Mouse (Mus musculus) heart, adult 2 months (tissue): Measurements from ENCODE around the gene Pnmal2. TPM values are rescaled to one million over a fixed set of nuclear protein-coding genes. Genes with fewer than 3 reads are reported as not detected.

ENCODE experiments used
- DNase-seq, 2 experiments: peaks; one replicate each; pipeline ENCODE4 v3.0.0; 2021
- H3K27ac ChIP-seq: fragments of 200-600 bp; 2 replicates; pipeline ENCODE4 v1.8.1; 2022
- H3K27me3 ChIP-seq: fragments of 200-500 bp; 2 replicates; pipeline ENCODE4 v1.6.1; 2012; ENCODE audit warnings: mild to moderate bottlenecking, low read length, inconsistent platforms, mixed read lengths; ENCODE audit not compliant: control insufficient read depth, insufficient read depth
- H3K36me3 ChIP-seq: fragments of 200-500 bp; 2 replicates; pipeline ENCODE4 v1.6.1; 2012; ENCODE audit warnings: low read length, inconsistent platforms; ENCODE audit not compliant: control insufficient read depth, insufficient read depth
- H3K4me1 ChIP-seq: fragments of 200-500 bp; 2 replicates; pipeline ENCODE4 v1.6.1; 2011; ENCODE audit warnings: low read length; ENCODE audit not compliant: control insufficient read depth, insufficient read depth
- H3K4me3 ChIP-seq: fragments of 200-600 bp; 2 replicates; pipeline ENCODE4 v1.8.1; 2022
- H3K79me2 ChIP-seq: fragments of 200-500 bp; replicated peaks from 2 replicates; pipeline ENCODE4 v1.6.1; 2012; ENCODE audit warnings: mild to moderate bottlenecking, inconsistent platforms, low read length, moderate library complexity, mixed read lengths; ENCODE audit not compliant: control insufficient read depth, insufficient read depth
- H3K9ac ChIP-seq: fragments of 200-500 bp; 2 replicates; pipeline ENCODE4 v1.6.1; 2012; ENCODE audit warnings: low read depth, mild to moderate bottlenecking, control low read depth, inconsistent platforms, low read length, mixed read lengths
- CTCF ChIP-seq: fragments of 200-600 bp; IDR thresholded peaks from 2 replicates; pipeline ENCODE4 v1.8.1; 2022; ENCODE audit warnings: antibody characterized with exemption, mild to moderate bottlenecking, moderate library complexity
- EP300 ChIP-seq: fragments of 200-500 bp; IDR thresholded peaks from 2 replicates; pipeline ENCODE4 v1.6.1; 2011; ENCODE audit warnings: low read depth, low read length, control low read depth; ENCODE audit not compliant: insufficient read depth
- POLR2A ChIP-seq: fragments of 200-500 bp; IDR thresholded peaks from 2 replicates; pipeline ENCODE4 v1.6.1; 2011; ENCODE audit warnings: mild to moderate bottlenecking, low read depth, low read length, control low read depth; ENCODE audit not compliant: insufficient read depth
- WGBS: fragments of 180-500 bp; shearing (Covaris S2); methylation state at CpG from one replicate; pipeline ENCODE4 v1.1.7; 2018; 5-methylcytosine and 5-hydroxymethylcytosine counted together
- intact Hi-C: fragments of 180-260 bp; cut with DNase I; formaldehyde crosslinking; loops from one replicate; pipeline ENCODE4 v1.15.1; 2025
- polyA plus RNA-seq: library from polyadenylated mRNA; depleted of rRNA; stranded (reverse); fragments of >200 nt; gene quantifications from 2 replicates; pipeline ENCODE4 v1.2.3, GENCODE M21; 2012
- total RNA-seq, 2 experiments: library from RNA; stranded (reverse); gene quantifications; 2 replicates each; pipeline ENCODE4 v1.2.3; 2021

Gene Pnmal2
- total and polyA plus RNA-seq, 3 experiments: 3.5 to 4.1 (median 3.8) TPM

DNA sequence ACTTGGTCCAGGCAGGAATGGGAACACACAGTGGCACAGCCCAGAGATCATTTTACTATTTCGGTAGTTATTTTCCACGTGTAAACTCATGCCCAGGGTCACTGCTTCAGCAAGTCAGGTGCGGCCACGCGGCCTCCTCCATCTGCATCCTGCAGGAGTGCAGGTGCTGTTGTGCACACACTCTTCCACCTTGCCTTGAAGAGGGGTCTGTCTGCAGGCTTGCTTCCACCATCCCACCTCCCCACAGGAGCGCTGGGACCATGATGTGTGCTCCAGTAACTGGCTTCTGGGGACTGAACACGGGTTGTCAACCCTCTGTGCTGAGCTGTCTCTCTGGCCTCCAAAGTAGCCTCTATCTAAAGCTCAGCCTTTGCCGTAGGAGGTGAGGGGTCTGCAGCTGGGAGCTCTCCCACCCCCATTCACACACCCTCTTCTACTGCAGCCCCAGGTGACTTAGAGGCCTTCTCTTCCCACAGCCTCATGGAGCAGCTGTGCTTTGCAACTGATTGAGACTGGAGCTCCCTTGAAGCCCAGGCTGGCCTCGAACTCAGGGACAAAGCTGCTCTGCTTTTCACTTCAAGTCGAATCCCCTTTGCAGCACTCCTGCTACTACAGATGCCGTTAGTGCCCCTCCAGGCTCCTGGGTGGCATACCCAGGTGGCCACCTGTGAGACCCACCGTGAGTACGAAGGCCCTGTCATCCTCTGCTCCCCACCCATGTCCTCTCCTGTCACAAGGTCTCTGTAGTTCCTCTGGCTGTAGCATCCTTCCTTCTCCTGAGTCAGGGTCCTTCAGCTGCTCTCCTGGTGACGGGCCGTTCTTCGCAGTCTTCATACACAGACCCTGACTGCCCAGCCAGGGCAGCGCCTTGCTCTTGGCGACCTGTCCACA lies 29.8 kb upstream of the Pnmal2 start:
- peak in 1 of 2 experiments; percentile 20 for DNase-seq
- Histone ChIP-seq H3K4me3 (no peak overlapping the region), H3K4me1 (peaks cover 5% of the 10 kb centered on the region), H3K27ac (no peak overlapping the region), H3K79me2 (no peaks in the 10 kb centered on the region), H3K9ac (no peak overlapping the region), H3K36me3 (no peaks in the 10 kb centered on the region), H3K27me3 (no peaks in the 10 kb centered on the region)
- 87% methylated on average over 18 of the region's 18 CpGs for WGBS
- no peak for TF ChIP-seq CTCF
- no peak for TF ChIP-seq POLR2A
- no peak for TF ChIP-seq EP300
- intact Hi-C loops: loop anchor here (1.0 kb wide), 1 partner anchor 170 kb away; no protein-coding TSS in a partner anchor

DNA sequence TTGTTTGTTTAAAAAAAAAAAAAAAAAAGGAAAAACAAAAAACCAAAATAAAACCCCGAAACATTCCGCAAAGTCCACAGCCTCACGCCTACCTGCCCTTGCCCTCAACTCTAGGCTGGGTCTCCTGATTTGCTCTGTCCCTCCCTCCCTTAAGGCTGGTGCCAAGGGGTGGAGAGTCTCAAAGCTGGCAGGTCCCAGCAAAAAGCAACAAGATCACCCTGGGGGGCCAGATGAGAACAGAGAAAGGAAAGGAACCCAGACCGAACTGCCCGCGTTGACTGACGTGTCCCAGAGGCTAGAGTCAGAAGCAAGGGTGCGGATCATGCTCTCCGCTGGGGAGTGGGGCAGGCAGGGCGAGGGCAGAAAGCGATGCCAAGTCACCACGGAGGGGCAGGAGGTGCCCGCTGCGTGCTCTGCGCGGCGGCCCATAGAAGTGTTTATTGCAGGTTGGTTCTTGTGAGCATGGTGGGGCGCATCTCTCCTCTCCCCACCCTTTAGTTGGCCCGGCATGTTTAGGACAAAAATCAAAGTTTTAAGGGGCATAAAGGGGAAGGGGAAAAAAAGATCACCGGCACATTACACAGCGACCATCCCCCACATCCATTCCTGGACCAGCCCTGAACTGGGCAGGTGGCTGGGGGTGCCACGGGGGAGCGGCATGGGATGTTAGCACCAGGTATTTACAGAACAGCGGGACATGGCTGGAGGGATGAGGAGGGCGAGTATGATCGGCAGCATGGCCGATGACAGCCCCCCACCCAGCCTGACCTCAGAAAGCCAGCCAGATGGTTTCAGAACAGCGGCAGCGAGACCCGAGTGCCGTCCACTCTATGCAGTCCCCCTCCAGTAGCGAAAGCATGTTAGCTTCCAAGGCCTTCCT lies 28.8 kb upstream of the Pnmal2 start:
- intact Hi-C loops: no loop called here
- Histone ChIP-seq H3K4me3 (no peak overlapping the region), H3K79me2 (no peaks in the 10 kb centered on the region), H3K36me3 (no peaks in the 10 kb centered on the region), H3K9ac (no peak overlapping the region), H3K27ac (no peak overlapping the region), H3K27me3 (no peaks in the 10 kb centered on the region), H3K4me1 (peaks cover 8% of the 10 kb centered on the region)
- DNase-seq: no peak
- WGBS: 87% methylated on average over 32 of the region's 32 CpGs
- no peak for TF ChIP-seq POLR2A
- no peak for TF ChIP-seq EP300
- TF ChIP-seq CTCF: no peak

DNA sequence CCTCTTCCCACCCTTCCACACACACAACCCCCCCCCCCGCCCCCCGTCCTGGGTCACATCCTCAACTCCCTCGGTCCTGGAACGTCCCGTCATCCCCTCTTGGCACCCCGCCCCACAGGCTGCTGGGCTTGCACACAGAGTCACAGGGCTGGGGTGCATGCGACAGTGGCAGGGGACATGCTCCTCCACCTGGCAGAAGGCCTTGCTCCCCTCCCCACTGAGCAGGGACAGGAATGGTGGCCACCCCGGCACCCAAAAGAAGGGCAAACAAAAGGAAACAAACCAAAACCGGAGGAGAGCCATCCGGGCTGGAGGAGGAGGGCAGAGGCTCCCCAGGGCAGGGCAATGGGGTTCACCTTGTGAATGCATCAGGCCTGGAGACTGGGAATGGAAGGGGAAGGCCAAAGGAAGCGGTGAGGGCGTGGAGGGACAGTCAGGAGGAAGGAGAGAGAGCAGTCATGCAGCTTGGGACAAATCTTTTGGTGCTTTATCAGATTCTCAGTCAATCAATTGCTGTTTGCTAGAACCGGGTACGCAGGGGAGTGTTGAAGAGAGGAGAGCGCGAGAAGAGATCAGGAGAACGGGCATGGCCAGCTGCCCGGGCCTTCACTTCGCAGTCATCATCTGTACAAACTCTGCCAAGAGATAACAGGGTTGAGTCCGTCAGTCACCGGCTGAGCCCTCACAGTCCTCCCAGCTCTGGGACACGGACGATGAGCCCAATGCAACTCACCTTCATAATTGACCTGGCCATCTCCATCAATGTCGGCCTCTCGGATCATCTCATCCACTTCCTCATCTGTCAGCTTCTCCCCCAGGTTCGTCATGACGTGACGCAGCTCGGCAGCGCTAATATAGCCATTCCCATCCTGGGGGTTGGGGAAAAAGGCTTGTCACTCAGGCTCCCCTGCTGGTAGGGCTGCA lies 27.9 kb upstream of the Pnmal2 start:
- WGBS: 52% methylated on average over 30 of the region's 30 CpGs
- Histone ChIP-seq H3K27ac (no peak overlapping the region), H3K4me3 (no peak overlapping the region), H3K27me3 (no peaks in the 10 kb centered on the region), H3K79me2 (no peaks in the 10 kb centered on the region), H3K9ac (no peak overlapping the region), H3K36me3 (no peaks in the 10 kb centered on the region), H3K4me1 (peaks cover 11% of the 10 kb centered on the region)
- peak; percentile 42 for DNase-seq
- TF ChIP-seq CTCF (no peak), EP300 (no peak), POLR2A (no peak)
- intact Hi-C loops: no loop called here

GRCm38 (mm10) chr7:16917447-16917846 lies 27.0 kb upstream of the Pnmal2 start:
- intact Hi-C loops: no loop called here
- Histone ChIP-seq H3K4me1 (peaks cover 13% of the 10 kb centered on the region), H3K36me3 (no peaks in the 10 kb centered on the region), H3K27ac (no peak overlapping the region), H3K79me2 (peaks cover 1% of the 10 kb centered on the region; the same call in 1 of the 2 replicates), H3K27me3 (no peaks in the 10 kb centered on the region), H3K4me3 (no peak overlapping the region), H3K9ac (no peak overlapping the region)
- no peak for TF ChIP-seq POLR2A
- no peak for TF ChIP-seq EP300
- no peak for TF ChIP-seq CTCF
- 82% methylated on average over 11 of the region's 11 CpGs for WGBS
- DNase-seq: no peak

DNA sequence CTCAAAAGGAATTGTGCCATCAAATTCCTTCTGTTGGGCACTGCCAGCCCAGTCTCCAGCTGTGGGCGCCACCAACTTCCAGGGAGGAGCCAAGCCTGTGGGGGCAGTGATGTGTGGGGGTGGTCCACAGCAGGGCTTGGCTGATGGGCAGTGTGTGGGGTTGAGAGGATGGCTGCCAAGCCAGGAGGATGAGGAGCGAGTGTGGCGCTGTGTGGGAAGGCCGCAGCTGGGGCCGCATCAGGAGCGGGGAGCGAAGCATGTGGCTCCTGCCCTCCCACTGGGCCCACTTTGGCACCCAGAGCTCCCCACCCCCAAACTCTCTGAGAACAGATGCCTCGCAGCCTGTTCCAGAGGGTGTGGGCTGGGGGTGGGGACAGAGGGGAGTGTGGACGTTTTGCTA lies 26.5 kb upstream of the Pnmal2 start:
- H3K79me2 ChIP-seq: peaks cover 3% of the 10 kb centered on the region; the same call in 1 of the 2 replicates
- H3K36me3 ChIP-seq: no peaks in the 10 kb centered on the region
- no peaks in the 10 kb centered on the region for H3K27me3 ChIP-seq
- H3K4me1 ChIP-seq: peaks cover 17% of the 10 kb centered on the region
- TF ChIP-seq POLR2A (no peak), EP300 (no peak), CTCF (no peak)
- no peak overlapping the region for H3K4me3 ChIP-seq
- 68% methylated on average over 9 of the region's 9 CpGs for WGBS
- H3K27ac ChIP-seq: no peak overlapping the region
- DNase-seq: peak; percentile 29 to 30
- H3K9ac ChIP-seq: no peak overlapping the region
- intact Hi-C loops: no loop called here
